Mouse (Mus musculus): ENCODE measurements at regions not wholly inside any gene's neighbourhood (a gene's known extent, or its start where the extent isn't known, plus 50 kb on each side); places are given as distances from the start of the nearest gene placed in this dataset.
A peak's percentile ranks its signal among the peaks of the same experiment; 100 is the strongest.

DNA sequence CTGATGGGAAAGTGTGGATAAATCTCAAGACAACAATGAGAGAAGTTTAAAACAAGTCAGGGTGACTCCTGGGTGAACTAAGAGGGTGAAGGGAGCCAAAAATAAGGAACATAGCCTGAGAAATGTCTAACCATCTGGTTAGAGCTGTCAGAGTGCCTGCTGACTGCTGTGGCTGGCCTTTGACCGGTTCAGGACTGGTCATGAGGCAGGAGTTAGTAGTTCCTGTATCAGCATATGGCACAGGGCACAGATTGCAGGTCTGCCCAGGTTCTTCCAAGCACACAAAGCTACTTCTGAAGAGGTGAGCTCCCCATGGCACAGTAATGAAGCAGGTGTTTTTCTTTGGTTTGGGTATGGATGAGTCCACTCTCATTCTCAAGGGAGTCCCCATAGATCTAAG, 302.0 kb downstream of the Cd109 start:
- TF ChIP-seq POLR2A (IDR thresholded peaks at IDR 0.05; ENCODE audit: borderline replicate concordance, extremely low read depth, insufficient read depth, insufficient read length, poor library complexity, severe bottlenecking) (no peak), CTCF (IDR thresholded peaks at IDR 0.05; ENCODE audit: borderline replicate concordance, extremely low read depth, insufficient read depth, insufficient read length) (no peak)
- DNase-seq (ENCODE audit: low read depth), result no peak

DNA sequence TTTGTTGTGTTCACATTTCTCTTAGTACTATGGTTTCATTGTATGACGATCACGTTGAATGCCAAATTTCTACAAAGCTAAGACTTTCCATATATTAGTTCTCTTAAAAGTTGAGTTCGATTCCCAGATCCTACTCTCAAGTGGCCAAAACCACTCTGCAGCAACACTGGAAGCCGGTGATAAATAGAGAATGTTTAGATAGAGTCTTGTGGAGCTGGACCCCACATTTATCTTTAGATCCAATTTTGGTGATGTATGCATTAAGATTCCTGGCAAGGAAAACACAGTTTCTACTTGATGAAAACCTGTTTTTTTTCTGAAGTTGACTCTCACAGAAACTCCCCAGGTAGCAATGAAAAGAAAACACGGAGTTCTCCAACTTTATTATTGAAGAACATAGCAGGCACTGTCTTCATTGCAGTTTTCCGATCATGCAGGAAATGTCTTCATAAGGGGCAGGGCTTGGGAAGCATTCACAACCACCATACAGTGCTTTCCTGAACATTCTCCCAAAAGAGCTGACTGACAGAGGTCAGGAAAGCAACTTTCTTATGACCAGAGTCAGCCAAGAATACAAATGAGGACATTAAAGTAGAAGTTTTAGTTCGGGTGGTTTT, 310.7 kb downstream of the Cd109 start:
- no peak for DNase-seq (ENCODE audit: low read depth)
- TF ChIP-seq POLR2A (IDR thresholded peaks at IDR 0.05; ENCODE audit: borderline replicate concordance, extremely low read depth, insufficient read depth, insufficient read length, poor library complexity, severe bottlenecking), result no peak
- no peak for TF ChIP-seq CTCF (IDR thresholded peaks at IDR 0.05; ENCODE audit: borderline replicate concordance, extremely low read depth, insufficient read depth, insufficient read length)

DNA sequence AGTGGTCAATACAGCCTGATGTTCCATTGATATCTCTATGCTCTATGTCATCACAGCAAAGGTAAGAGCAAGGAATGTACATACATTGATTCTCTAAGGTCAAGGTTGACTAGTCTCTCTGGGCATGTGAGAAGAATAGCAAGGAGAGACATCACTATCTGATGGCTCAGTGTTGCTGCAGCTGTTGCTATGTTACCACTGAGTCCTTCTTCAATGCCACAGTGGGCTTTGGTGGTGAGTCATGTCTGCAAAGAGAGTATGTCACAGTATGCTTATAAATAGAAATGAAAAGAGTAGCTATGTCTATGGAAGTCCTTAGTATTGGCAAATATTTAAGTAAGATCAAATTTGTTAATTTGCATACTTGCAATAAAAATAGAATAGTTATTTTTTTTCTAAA, 326.3 kb downstream of the Cd109 start:
- no peak for DNase-seq (ENCODE audit: low read depth)
- no peak for TF ChIP-seq POLR2A (IDR thresholded peaks at IDR 0.05; ENCODE audit: borderline replicate concordance, extremely low read depth, insufficient read depth, insufficient read length, poor library complexity, severe bottlenecking)
- no peak for TF ChIP-seq CTCF (IDR thresholded peaks at IDR 0.05; ENCODE audit: borderline replicate concordance, extremely low read depth, insufficient read depth, insufficient read length)

DNA sequence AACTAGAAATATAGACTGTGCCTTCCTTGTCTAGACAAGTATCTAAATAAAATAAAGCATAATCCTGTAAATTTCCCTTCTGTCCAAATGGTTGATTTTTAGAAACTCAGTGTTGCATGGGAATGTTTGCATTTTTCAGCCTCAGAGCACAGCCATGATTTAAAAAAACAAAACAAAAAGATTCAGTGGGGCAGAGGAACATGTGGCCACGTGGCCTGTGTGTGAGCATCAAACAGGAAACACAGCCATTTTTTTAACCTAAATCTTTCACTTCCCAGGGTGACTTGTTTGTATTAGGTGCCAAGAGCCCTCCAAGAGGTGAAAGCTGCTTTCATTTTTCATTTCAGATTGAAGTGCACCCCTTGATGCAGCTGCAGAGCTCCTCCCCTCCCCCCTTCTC, 349.5 kb downstream of the Cd109 start:
- TF ChIP-seq CTCF (IDR thresholded peaks at IDR 0.05; ENCODE audit: borderline replicate concordance, extremely low read depth, insufficient read depth, insufficient read length) (no peak), POLR2A (IDR thresholded peaks at IDR 0.05; ENCODE audit: borderline replicate concordance, extremely low read depth, insufficient read depth, insufficient read length, poor library complexity, severe bottlenecking) (no peak)
- peak; percentile 22 for DNase-seq (ENCODE audit: low read depth)

DNA sequence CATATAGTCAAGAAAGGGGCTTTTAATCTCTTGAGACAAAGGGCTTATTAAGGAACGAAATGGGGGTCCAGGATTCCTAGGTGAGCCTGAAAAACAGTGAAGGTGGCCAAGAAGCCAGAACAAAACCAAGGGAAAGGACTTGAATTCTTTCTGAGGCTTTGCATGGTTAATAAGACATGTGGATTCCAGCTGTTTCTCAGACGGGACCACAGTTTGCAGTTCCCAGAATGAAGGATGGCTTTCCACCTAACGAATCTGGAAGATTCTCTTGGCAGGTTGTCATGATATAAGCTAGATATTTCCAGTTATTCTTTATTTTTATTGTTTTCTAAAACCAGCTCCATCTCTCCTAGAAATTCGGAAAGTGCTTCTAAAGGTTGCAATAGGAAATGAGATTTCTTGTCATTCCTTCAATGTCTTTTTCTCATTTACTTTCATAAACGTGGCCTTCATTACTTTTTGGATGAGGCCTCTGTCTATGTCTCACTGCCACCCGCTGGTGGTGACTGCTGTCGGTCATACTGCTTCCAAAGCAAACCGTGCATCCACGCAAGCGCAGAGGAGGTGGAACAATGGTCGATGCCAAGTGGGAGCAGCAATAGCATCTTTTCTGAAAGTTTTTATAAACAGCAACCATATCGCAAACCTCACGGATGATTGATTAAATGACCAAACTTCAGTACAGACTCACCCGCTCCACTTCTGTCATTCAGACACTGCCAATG, 350.0 kb downstream of the Cd109 start:
- TF ChIP-seq POLR2A (IDR thresholded peaks at IDR 0.05; ENCODE audit: borderline replicate concordance, extremely low read depth, insufficient read depth, insufficient read length, poor library complexity, severe bottlenecking) (no peak), CTCF (IDR thresholded peaks at IDR 0.05; ENCODE audit: borderline replicate concordance, extremely low read depth, insufficient read depth, insufficient read length) (no peak)
- DNase-seq (ENCODE audit: low read depth), result no peak

DNA sequence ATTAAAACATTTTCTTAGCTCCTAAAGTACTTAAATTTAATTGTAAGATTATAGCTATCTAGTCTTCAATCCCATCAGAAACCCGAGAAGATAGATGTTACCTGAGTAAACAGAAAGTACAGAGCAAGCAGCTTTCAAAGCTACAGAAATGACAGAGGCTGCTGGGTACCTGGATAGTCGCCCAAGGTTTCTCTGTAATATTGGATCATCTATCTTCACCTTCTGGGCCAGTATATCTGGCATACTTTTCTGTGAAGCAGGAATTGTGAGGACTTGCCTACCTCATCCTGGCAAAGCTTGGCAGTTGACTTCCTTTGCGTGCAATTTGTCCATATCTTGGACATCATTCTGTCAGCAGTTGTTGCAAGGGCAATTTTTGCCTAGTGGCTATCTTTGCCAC, 356.4 kb downstream of the Cd109 start:
- TF ChIP-seq CTCF (IDR thresholded peaks at IDR 0.05; ENCODE audit: borderline replicate concordance, extremely low read depth, insufficient read depth, insufficient read length) (no peak), POLR2A (IDR thresholded peaks at IDR 0.05; ENCODE audit: borderline replicate concordance, extremely low read depth, insufficient read depth, insufficient read length, poor library complexity, severe bottlenecking) (no peak)

DNA sequence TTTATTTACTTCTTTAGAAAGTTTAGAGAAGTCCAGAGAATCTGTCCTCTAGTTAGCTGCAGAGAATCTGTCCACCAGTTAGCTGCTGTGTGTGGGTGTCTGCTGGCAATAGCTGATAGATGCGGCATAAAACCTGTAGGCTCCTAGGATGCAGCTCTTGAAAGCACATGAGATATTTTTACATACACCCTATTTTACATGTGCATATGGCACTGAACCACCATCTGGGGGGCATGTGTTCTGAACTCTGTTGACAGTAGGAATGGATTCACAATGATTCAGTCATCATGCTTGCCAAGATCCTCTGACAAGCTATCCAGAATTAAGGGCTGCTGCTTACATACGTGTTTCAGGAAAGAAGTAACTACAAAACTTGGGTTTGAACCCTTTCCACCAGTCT, 368.4 kb downstream of the Cd109 start:
- peak; percentile 76 for DNase-seq (ENCODE audit: low read depth)
- TF ChIP-seq POLR2A (IDR thresholded peaks at IDR 0.05; ENCODE audit: borderline replicate concordance, extremely low read depth, insufficient read depth, insufficient read length, poor library complexity, severe bottlenecking) (no peak), CTCF (IDR thresholded peaks at IDR 0.05; ENCODE audit: borderline replicate concordance, extremely low read depth, insufficient read depth, insufficient read length) (no peak)

More for the DNA sequence above, 356.4 kb downstream of the Cd109 start:
- DNase-seq (ENCODE audit: low read depth), result no peak

DNA sequence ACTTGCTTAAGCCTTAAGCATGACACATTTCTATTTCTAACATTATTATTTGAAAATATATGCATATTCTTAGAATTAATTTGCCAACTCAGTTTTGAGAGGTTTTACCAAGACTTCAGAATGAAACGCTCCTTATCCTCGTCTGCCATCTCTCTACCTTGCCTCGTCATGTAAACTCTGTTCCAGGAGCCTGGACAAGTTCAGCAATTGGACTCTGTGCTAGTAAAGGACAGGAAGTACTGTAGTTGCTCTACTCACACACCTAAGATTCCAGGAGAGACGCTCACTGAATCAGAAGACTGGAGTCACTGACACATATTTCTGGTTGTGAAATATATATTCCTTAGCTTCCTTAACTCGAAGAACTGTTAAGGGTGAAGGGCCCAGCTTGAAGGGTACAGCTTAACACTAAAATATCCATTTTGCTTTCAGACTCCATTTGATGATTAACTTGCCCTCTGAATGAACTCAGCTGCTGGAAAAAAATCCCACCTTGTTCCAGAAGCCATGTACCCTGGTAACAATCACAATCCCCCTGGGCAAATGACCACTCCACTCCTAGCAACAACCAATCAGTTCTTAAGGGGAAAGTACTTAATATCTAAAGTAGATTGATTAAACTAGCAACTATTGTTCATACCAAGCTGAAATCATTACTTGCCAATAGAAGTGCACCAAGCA, 370.0 kb downstream of the Cd109 start:
- TF ChIP-seq POLR2A (IDR thresholded peaks at IDR 0.05; ENCODE audit: borderline replicate concordance, extremely low read depth, insufficient read depth, insufficient read length, poor library complexity, severe bottlenecking) (no peak), CTCF (IDR thresholded peaks at IDR 0.05; ENCODE audit: borderline replicate concordance, extremely low read depth, insufficient read depth, insufficient read length) (no peak)

DNA sequence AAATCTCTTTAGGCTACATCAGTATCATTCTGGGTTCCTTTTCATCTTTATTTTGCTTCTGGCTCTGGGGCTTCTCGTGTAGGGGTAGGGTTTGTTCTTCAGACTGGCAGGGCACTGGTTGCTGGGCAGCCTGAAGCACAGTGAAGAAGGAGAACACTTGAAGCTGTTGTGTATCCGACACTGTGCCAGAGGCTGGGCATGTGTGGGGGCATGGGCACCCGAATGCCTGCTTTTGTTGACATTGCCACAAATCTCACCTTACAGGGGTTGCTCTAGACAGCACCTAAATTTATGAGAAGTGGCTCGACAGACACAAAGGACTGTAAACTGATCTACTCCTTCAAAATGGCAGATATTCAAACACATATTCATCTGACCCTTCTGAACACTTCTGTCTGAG, 376.0 kb downstream of the Cd109 start:
- no peak for DNase-seq (ENCODE audit: low read depth)
- TF ChIP-seq CTCF (IDR thresholded peaks at IDR 0.05; ENCODE audit: borderline replicate concordance, extremely low read depth, insufficient read depth, insufficient read length) (no peak), POLR2A (IDR thresholded peaks at IDR 0.05; ENCODE audit: borderline replicate concordance, extremely low read depth, insufficient read depth, insufficient read length, poor library complexity, severe bottlenecking) (no peak)

More for the DNA sequence above, 370.0 kb downstream of the Cd109 start:
- no peak for DNase-seq (ENCODE audit: low read depth)

DNA sequence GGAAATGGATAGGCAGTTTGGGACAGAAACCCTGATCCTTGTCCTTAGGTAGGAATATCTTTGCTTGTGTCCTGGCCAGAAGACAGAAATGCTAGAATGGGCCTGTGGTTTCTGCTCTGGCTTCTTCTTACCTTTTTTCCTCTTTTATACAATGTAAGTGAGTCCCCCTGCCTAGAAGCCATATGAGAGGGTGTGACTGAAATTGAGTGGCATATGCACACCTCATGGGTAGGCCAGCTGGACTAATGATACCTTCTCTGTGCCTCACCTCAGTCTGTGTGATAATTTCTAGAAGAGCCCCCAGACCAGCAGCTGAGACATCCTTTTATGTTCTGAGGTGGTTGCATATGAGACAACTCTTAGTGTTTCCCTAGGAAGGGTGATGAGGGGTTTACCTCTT, 385.7 kb downstream of the Cd109 start:
- DNase-seq (ENCODE audit: low read depth), result no peak
- TF ChIP-seq CTCF (IDR thresholded peaks at IDR 0.05; ENCODE audit: borderline replicate concordance, extremely low read depth, insufficient read depth, insufficient read length) (no peak), POLR2A (IDR thresholded peaks at IDR 0.05; ENCODE audit: borderline replicate concordance, extremely low read depth, insufficient read depth, insufficient read length, poor library complexity, severe bottlenecking) (no peak)

DNA sequence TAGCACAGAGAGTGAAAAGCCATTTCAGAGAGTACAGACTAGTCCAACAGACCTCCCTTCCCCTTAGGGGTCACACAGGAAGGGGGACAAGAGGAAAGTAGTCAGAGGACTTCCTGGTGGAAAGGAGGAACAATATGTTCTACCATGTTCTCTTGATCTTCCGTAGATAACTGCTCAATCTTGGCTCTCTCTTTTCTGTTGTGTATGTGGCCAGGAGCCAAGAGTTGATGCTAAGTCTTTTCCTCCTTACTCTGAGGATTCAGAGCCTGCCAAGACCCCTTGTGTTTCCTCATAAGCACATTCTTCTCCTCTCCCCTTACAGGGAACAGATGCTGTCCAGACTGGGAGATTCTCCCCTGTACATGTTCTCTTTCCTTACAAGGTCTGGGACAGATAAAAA, 386.6 kb downstream of the Cd109 start:
- DNase-seq (ENCODE audit: low read depth), result peak; percentile 21
- TF ChIP-seq POLR2A (IDR thresholded peaks at IDR 0.05; ENCODE audit: borderline replicate concordance, extremely low read depth, insufficient read depth, insufficient read length, poor library complexity, severe bottlenecking), result no peak
- TF ChIP-seq CTCF (IDR thresholded peaks at IDR 0.05; ENCODE audit: borderline replicate concordance, extremely low read depth, insufficient read depth, insufficient read length), result no peak

All from brain, embryonic 14.5 days (tissue).